Mouse (Mus musculus) heart, embryonic 16.5 days (tissue): ENCODE measurements at regions not wholly inside any gene's neighbourhood (a gene's known extent, or its start where the extent isn't known, plus 50 kb on each side); places are given as distances from the start of the nearest gene placed in this dataset.

ENCODE experiments used
- ATAC-seq: fragments of 200-750 bp; cut with Nextera tagmentation; replicated peaks from 2 replicates; pipeline ENCODE4 v1.8.0; 2017; ENCODE audit warnings: moderate number of reproducible peaks; ENCODE audit not compliant: insufficient read depth, low FRiP score; ENCODE audit errors: extremely low read depth
- H3K27ac ChIP-seq: fragments of 300-500 bp; sonication (generic); 2 replicates; pipeline ENCODE4 v1.5.1; 2014; ENCODE audit warnings: mild to moderate bottlenecking, low read length, control low read depth, moderate library complexity
- H3K27me3 ChIP-seq: fragments of 300-500 bp; sonication (generic); 2 replicates; pipeline ENCODE4 v1.6.1; 2014; ENCODE audit warnings: low read length, mixed read lengths; ENCODE audit not compliant: control insufficient read depth, insufficient read depth
- H3K36me3 ChIP-seq: fragments of 300-500 bp; sonication (generic); 2 replicates; pipeline ENCODE4 v1.6.1; 2014; ENCODE audit not compliant: control insufficient read depth, insufficient read depth
- H3K4me1 ChIP-seq: fragments of 300-500 bp; sonication (generic); 2 replicates; pipeline ENCODE4 v1.6.1; 2014; ENCODE audit warnings: low read length, mixed read lengths; ENCODE audit not compliant: control insufficient read depth, insufficient read depth
- H3K4me2 ChIP-seq: fragments of 300-500 bp; sonication (generic); 2 replicates; pipeline ENCODE4 v1.6.1; 2014; ENCODE audit warnings: low read depth, mild to moderate bottlenecking, control low read depth, low read length
- H3K4me3 ChIP-seq: fragments of 300-500 bp; sonication (generic); 2 replicates; pipeline ENCODE4 v1.5.1; 2014; ENCODE audit warnings: mild to moderate bottlenecking, control low read depth, low read length
- H3K9ac ChIP-seq: fragments of 300-500 bp; sonication (generic); 2 replicates; pipeline ENCODE4 v1.6.1; 2014; ENCODE audit warnings: low read length, control low read depth
- H3K9me3 ChIP-seq: fragments of 300-500 bp; sonication (generic); replicated peaks from 2 replicates; pipeline ENCODE4 v1.6.1; 2016; ENCODE audit warnings: low read length; ENCODE audit not compliant: control insufficient read depth
- WGBS: fragments of 180-500 bp; shearing (Covaris S2); extraction: QIAGEN DNeasy Blood & Tissue Kit; methylation state at CpG from one replicate; pipeline ENCODE4 v1.1.7; 2014; 5-methylcytosine and 5-hydroxymethylcytosine counted together

DNA sequence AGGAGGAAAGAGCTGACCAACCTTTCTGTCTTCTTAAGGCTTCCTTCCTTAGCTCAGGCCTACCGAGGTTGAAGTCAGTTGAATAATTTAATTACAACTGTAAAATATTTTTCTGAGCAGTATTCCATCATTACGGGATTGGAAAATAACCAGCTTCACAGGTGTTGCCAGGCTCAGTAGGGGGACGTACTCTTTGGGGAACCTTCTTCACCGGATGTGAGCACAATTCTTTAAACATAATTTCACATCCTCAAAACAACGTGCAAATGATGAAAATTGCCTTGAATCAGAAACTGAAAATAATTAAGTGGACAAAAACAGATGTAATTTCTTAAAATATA, 515.9 kb downstream of the Tns3 start:
- H3K4me1 ChIP-seq: no peaks in the 10 kb centered on the region
- H3K27ac ChIP-seq: no peak overlapping the region
- no peak overlapping the region for H3K9ac ChIP-seq
- 85% methylated on average over 5 of the region's 5 CpGs for WGBS
- H3K36me3 ChIP-seq: no peaks in the 10 kb centered on the region
- no peak overlapping the region for H3K4me3 ChIP-seq
- H3K27me3 ChIP-seq: no peaks in the 10 kb centered on the region
- no peak overlapping the region for H3K4me2 ChIP-seq
- H3K9me3 ChIP-seq: no peaks in the 10 kb centered on the region
- no peak for ATAC-seq

GRCm38 (mm10) chr11:8147790-8148484, 516.4 kb downstream of the Tns3 start:
- Histone ChIP-seq H3K4me2 (no peak overlapping the region), H3K27ac (no peak overlapping the region), H3K4me3 (no peak overlapping the region), H3K9ac (no peak overlapping the region), H3K9me3 (no peaks in the 10 kb centered on the region), H3K36me3 (no peaks in the 10 kb centered on the region), H3K27me3 (no peaks in the 10 kb centered on the region), H3K4me1 (no peaks in the 10 kb centered on the region)
- WGBS: 61% methylated on average over 6 of the region's 6 CpGs
- ATAC-seq: no peak

DNA sequence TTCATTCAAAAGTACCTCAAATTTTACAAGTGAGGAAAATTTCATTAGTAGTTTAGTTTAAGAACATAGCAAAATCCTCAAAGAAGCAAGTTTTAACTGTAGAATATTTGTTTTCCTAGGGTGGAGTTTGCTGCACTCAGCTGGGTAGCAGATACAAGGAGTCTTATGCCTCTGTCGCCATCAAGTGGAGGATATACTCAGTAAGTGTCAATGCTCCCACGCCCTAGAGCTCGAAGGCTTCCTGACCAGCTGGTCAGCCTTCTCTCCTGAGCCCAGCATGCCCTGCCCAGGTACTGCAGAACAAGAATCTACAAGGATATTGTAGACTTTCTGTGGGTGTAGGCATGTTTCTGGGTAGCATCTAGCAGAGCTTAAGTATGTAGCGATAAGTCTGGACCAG, 527.0 kb downstream of the Tns3 start:
- Histone ChIP-seq H3K9ac (no peak overlapping the region), H3K4me2 (no peak overlapping the region), H3K9me3 (no peaks in the 10 kb centered on the region), H3K4me3 (no peak overlapping the region), H3K27ac (no peak overlapping the region), H3K27me3 (no peaks in the 10 kb centered on the region), H3K36me3 (no peaks in the 10 kb centered on the region), H3K4me1 (no peaks in the 10 kb centered on the region)
- 45% methylated on average over 4 of the region's 4 CpGs for WGBS
- no peak for ATAC-seq

DNA sequence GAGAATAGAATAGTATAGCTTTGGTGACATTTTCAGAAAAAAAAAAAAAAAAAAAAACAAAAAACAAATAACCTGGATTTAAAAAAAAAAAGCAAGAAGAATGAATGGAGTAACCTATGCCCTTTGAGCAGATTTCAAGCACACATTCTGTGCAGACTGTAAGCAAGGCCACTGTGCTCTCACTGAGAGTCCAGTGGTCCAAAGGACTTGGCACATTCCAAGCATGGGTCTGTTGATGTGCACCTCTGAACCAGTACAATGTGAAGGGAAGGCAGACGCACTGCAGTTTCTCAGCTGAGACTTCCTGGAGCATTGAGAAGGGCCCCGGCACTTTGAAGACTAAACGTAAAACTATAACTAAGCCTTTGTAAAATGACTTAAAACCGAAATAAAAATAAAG, 527.7 kb downstream of the Tns3 start:
- Histone ChIP-seq H3K27me3 (no peaks in the 10 kb centered on the region), H3K9ac (no peak overlapping the region), H3K27ac (no peak overlapping the region), H3K9me3 (no peaks in the 10 kb centered on the region), H3K36me3 (no peaks in the 10 kb centered on the region), H3K4me1 (no peaks in the 10 kb centered on the region), H3K4me2 (no peak overlapping the region), H3K4me3 (no peak overlapping the region)
- 69% methylated on average over 4 of the region's 4 CpGs for WGBS
- no peak for ATAC-seq

DNA sequence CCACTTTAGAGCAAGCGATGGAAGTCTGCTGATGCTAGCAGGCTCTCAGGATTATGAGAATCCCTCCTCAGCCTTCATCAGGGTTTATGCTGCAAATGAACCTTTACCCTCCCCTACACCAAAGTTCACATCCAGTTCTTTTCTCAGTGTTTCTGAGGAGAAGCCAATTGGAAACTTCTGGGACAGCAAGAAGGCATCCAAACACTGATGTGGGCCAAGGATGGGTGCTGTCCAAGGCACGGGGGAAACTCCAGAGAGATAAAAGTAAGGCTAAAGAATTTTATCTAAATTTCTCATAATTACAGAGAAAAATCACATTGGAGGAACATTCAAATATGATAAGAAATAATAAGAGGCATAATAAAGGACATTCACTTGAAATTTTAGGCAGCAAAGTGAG, 555.0 kb downstream of the Tns3 start:
- WGBS: 56% methylated on average over 2 of the region's 2 CpGs
- Histone ChIP-seq H3K9me3 (no peaks in the 10 kb centered on the region), H3K4me3 (no peak overlapping the region), H3K36me3 (no peaks in the 10 kb centered on the region), H3K27me3 (no peaks in the 10 kb centered on the region), H3K4me1 (no peaks in the 10 kb centered on the region), H3K9ac (no peak overlapping the region), H3K27ac (no peak overlapping the region), H3K4me2 (no peak overlapping the region)
- no peak for ATAC-seq

DNA sequence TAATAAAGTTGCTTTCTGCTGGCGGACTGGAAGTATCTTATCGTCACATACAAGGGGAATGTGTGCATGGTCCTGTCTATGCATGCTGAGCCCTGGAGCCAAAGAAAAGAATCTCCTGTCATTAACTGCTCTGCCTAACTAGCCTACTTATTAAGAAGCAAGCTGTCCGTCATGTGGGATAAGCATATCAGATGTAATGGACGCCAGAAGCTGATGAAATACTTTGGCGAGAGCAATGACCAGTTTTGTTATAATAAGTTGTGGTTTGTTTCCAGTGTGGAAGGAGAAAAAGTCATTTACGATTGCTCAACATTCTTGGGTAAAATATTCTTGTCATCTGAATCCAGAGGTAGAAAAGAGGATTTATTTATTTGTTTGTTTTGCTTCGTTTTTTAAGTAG, 563.2 kb downstream of the Tns3 start:
- Histone ChIP-seq H3K4me2 (no peak overlapping the region), H3K4me3 (no peak overlapping the region), H3K27me3 (no peaks in the 10 kb centered on the region), H3K9me3 (no peaks in the 10 kb centered on the region), H3K9ac (no peak overlapping the region), H3K27ac (no peak overlapping the region), H3K36me3 (no peaks in the 10 kb centered on the region), H3K4me1 (no peaks in the 10 kb centered on the region)
- 58% methylated on average over 7 of the region's 7 CpGs for WGBS
- ATAC-seq: no peak

DNA sequence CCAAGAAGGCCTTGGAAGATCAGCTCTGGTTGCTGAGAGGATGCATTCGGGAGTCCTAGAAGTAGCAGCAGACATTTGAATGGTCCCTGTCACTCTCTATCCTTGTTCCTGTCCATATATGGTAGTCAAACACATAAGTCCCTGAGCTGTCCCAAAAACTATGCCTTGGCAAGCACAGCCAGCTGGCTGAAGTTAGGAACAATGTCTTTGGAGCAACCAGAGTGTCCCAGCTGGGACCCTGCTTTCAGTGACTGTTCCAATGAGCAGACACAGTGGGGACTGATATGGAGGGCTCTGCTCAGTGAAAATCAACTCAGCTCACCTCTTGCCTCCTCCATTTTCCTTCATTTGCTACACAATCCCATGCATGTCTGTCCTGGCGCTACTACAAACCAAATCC, 580.0 kb downstream of the Tns3 start:
- H3K4me1 ChIP-seq: no peaks in the 10 kb centered on the region
- no peaks in the 10 kb centered on the region for H3K27me3 ChIP-seq
- no peak overlapping the region for H3K4me2 ChIP-seq
- 78% methylated on average over 2 of the region's 2 CpGs for WGBS
- H3K4me3 ChIP-seq: no peak overlapping the region
- ATAC-seq: no peak
- H3K9ac ChIP-seq: no peak overlapping the region
- no peaks in the 10 kb centered on the region for H3K36me3 ChIP-seq
- no peak overlapping the region for H3K27ac ChIP-seq
- H3K9me3 ChIP-seq: no peaks in the 10 kb centered on the region

GRCm38 (mm10) chr11:8082811-8083210, 581.5 kb downstream of the Tns3 start:
- ATAC-seq: no peak
- Histone ChIP-seq H3K27me3 (no peaks in the 10 kb centered on the region), H3K9ac (no peak overlapping the region), H3K4me3 (no peak overlapping the region), H3K27ac (no peak overlapping the region), H3K4me2 (no peak overlapping the region), H3K4me1 (no peaks in the 10 kb centered on the region), H3K9me3 (no peaks in the 10 kb centered on the region), H3K36me3 (no peaks in the 10 kb centered on the region)
- WGBS: 90% methylated on average over 4 of the region's 6 CpGs

DNA sequence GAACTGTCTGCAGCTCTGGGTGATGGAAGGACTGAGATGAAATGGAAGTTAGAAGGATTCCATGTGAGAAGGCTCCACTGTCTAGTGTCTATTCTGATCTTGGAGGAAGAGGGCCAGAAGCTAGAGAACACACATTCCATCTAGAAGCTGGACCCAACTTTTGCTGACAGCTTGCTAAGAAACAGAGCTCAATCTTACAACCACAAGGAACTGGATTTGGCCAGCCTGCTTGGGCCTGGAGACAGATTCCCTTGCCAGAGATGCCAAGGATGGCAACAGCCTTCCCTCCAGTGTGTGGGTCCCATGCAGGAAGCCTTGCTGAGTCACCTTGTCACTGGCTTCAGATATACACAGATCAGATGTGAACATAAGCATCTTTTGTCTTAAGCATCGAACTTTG, 591.0 kb downstream of the Tns3 start:
- H3K9me3 ChIP-seq: no peaks in the 10 kb centered on the region
- H3K4me1 ChIP-seq: no peaks in the 10 kb centered on the region
- WGBS: 62% methylated on average over 1 of the region's 1 CpGs
- H3K27ac ChIP-seq: no peak overlapping the region
- no peaks in the 10 kb centered on the region for H3K36me3 ChIP-seq
- no peak for ATAC-seq
- H3K27me3 ChIP-seq: no peaks in the 10 kb centered on the region
- no peak overlapping the region for H3K9ac ChIP-seq
- H3K4me3 ChIP-seq: no peak overlapping the region
- H3K4me2 ChIP-seq: no peak overlapping the region
